Mouse (Mus musculus) adrenal gland, adult 18-20 months (tissue): ENCODE data around the gene Kntc1. TPM values are rescaled to one million over a fixed set of nuclear protein-coding genes. Genes with fewer than 3 reads are reported as not detected.

Experiments used
- DNase-seq, 2 experiments: peaks; one replicate each; pipeline ENCODE4 v3.0.0; 2021 to 2022; ENCODE audit warnings: low spot score in 2 of 2
- total RNA-seq, 2 experiments: library from RNA; stranded (reverse); gene quantifications; 1 replicate in 1 of 2; 2 replicates in 1 of 2; pipeline ENCODE4 v1.2.3; 2021

Kntc1 gene
- total RNA-seq, 2 experiments from 2014 or later, result 0.53 to 0.90 TPM

DNA sequence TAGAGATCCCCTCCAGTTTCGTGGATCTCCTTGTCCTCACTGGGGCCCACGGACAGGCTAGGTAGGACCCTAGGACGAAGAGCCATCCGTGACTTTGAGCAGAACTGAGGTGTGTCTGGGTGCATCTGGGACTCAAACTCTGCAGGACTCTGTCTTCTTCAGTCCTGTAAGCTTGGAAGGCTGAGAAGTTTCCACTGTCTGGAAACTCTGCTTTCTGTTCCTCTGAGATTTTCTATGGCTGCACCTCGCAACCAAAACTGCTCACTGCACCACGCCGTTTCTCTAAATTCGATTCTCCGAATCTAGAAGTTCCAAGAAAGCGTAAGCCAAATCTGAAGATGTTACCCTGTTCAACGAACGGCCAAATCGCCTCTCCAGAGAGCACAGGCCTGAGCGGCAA, 114.4 kb downstream of the Kntc1 start:
- no peak for DNase-seq

DNA sequence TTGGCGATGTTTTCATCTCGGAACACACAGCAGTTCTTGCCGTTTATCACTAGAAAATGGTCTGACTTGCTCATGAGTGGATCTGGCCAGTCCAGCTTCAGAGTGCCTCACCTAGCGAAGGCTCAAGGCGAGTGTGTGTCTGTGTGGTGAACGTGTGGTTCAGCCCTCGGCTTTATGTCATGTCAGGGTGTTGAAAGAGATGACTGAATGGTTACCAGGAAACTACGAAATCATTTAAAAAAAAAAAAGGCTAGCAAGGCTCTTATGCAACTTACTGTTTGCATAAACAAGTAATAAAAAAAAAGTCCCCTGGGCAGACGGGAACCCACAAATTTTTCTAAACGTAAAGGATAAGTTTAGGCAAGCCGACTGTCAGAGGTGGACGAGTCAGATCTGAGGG, 115.8 kb downstream of the Kntc1 start, which contains the start of gene Hcar2:
TSS of gene Hcar2 (minus strand) at position 135 of the 400 bp plus-strand sequence.
- no peak for DNase-seq

DNA sequence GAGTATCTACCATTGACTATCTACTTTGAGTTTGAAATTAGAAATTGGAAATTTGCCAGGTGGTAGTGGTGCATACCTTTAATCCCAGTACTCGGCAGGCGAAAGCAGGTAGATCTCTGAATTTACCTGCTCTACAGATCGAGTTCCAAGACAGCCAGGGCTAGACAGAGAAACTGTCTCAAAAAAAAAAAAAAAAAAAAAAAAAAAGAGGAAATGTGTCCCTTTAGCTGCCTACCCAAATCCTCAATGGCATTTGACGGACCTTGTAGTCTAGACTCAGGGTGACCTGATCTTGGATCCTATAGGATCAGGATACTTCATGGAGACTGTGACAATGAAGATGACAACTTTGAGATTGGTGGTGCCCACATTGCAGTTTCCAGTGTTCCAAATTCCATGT, 116.9 kb downstream of the Kntc1 start:
- no peak for DNase-seq

DNA sequence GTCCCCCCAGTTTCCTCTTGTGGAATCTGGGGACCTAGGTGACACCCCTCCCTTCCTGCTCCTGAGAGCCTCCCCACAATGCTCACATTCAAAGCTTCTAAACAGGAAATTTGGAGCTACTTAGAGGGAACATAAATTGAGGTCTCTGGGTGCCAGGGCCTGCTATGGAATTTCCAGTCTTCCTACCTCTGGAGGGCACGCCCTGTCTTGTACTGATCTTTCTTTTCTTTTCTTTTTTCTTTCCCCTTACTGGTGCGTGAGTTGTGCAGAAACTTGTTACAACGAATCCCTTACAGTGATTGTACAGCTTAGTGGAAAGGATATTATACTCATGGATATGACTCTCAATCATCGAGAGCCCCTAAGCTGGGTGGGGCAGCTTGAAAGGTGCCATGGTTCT, 120.1 kb downstream of the Kntc1 start:
- no peak for DNase-seq

Other genes starting within 250 kb of the Kntc1 start
- under 1 TPM; 0.35 to 0.36 TPM for gene B3gnt4, start 239.3 kb upstream of the Kntc1 start, total RNA-seq
- gene Diablo, start 225.5 kb upstream of the Kntc1 start, total RNA-seq, result 10 to 100 TPM; 73.5 to 83.4 TPM
- 10 to 100 TPM in 1 of 2 experiments, 1 to 10 TPM in 1; 4.3 to 11.6 TPM for gene Gm49027, start 224.2 kb upstream of the Kntc1 start, total RNA-seq
- 10 to 100 TPM; 43.8 to 49.3 TPM for gene Vps33a, start 176.7 kb upstream of the Kntc1 start, total RNA-seq
- 10 to 100 TPM; 66.0 to 74.2 TPM for gene Clip1, start 65.1 kb upstream of the Kntc1 start, total RNA-seq
- gene Zcchc8, start 28.6 kb upstream of the Kntc1 start, total RNA-seq, result 10 to 100 TPM; 33.1 to 45.2 TPM
- gene Rsrc2, start 302 bp upstream of the Kntc1 start, total RNA-seq, result 10 to 100 TPM; 65.4 to 76.6 TPM
- 1 to 10 TPM; 1.9 to 7.2 TPM for gene Hcar2, start 115.8 kb downstream of the Kntc1 start, total RNA-seq
- gene Hcar1, start 130.3 kb downstream of the Kntc1 start, total RNA-seq, result 10 to 100 TPM in 1 of 2 experiments, 1 to 10 TPM in 1; 5.1 to 18.0 TPM
- 10 to 100 TPM; 54.7 to 74.1 TPM for gene Denr, start 157.5 kb downstream of the Kntc1 start, total RNA-seq
- 1 to 10 TPM in 1 of 2 experiments, under 1 TPM in 1; 0.74 to 1.5 TPM for gene Gm43518, start 177.7 kb downstream of the Kntc1 start, total RNA-seq
- 1 to 10 TPM; 4.3 to 4.5 TPM for gene Ccdc62, start 181.0 kb downstream of the Kntc1 start, total RNA-seq
- 10 to 100 TPM; 20.1 to 28.4 TPM for gene Hip1r, start 223.9 kb downstream of the Kntc1 start, total RNA-seq